Mouse (Mus musculus) layer of hippocampus, adult 2 months (tissue): ENCODE results near the gene Arpc2. TPM values are rescaled to one million over a fixed set of nuclear protein-coding genes. Genes with fewer than 3 reads are reported as not detected.
A peak's percentile ranks its signal among the peaks of the same experiment; 100 is the strongest.

ENCODE experiments used
- DNase-seq, 2 experiments: peaks; one replicate each; pipeline ENCODE4 v3.0.0; 2022; ENCODE audit warnings: low spot score in 2 of 2
- H3K27ac ChIP-seq: fragments of 200-600 bp; 2 replicates; pipeline ENCODE4 v1.8.1; 2022
- H3K4me3 ChIP-seq: fragments of 200-600 bp; 2 replicates; pipeline ENCODE4 v1.8.1; 2022; ENCODE audit warnings: mild to moderate bottlenecking
- CTCF ChIP-seq: fragments of 200-600 bp; conservative IDR thresholded peaks from 2 replicates; pipeline ENCODE4 v1.8.1; 2022; ENCODE audit warnings: antibody characterized with exemption, mild to moderate bottlenecking, moderate library complexity
- total RNA-seq, 2 experiments: library from RNA; stranded (reverse); gene quantifications; 2 replicates each; pipeline ENCODE4 v1.2.3; 2021

Arpc2 gene
- total RNA-seq, 2 experiments from 2014 or later: 393 to 396 TPM

GRCm38 (mm10) chr1:74289740-74290139, 53.9 kb downstream of the Arpc2 start:
- TF ChIP-seq CTCF: no peak
- DNase-seq: no peak
- Histone ChIP-seq H3K27ac (peak overlapping the region; percentile 70), H3K4me3 (no peak overlapping the region)

GRCm38 (mm10) chr1:74290141-74290540, 54.3 kb downstream of the Arpc2 start:
- Histone ChIP-seq H3K4me3 (no peak overlapping the region), H3K27ac (peak overlapping the region; percentile 70)
- no peak for TF ChIP-seq CTCF
- DNase-seq: no peak

- peak overlapping the region; percentile 74 for H3K27ac ChIP-seq
- no peak for TF ChIP-seq CTCF
Observed at GRCm38 (mm10) chr1:74292331-74293020, 56.6 kb downstream of the Arpc2 start.

GRCm38 (mm10) chr1:74293306-74293960, 57.5 kb downstream of the Arpc2 start:
- DNase-seq: no peak
- TF ChIP-seq CTCF: no peak
- H3K4me3 ChIP-seq: no peak overlapping the region
- peak overlapping the region; percentile 74 for H3K27ac ChIP-seq

More at GRCm38 (mm10) chr1:74292331-74293020, 56.6 kb downstream of the Arpc2 start:
- DNase-seq: no peak
- no peak overlapping the region for H3K4me3 ChIP-seq

- no peak for TF ChIP-seq CTCF
- Histone ChIP-seq H3K27ac (peak overlapping the region; percentile 74), H3K4me3 (no peak overlapping the region)
- DNase-seq: no peak
Observed at GRCm38 (mm10) chr1:74294090-74294643, 58.3 kb downstream of the Arpc2 start.

- no peak for DNase-seq
Observed at GRCm38 (mm10) chr1:74294733-74295455, 59.0 kb downstream of the Arpc2 start.

GRCm38 (mm10) chr1:74295456-74296171, 59.7 kb downstream of the Arpc2 start:
- no peak for TF ChIP-seq CTCF
- peak; percentile 79 to 93 for DNase-seq
- peak overlapping the region; percentile 28 for H3K4me3 ChIP-seq
- H3K27ac ChIP-seq: peak overlapping the region; percentile 95

More at GRCm38 (mm10) chr1:74294733-74295455, 59.0 kb downstream of the Arpc2 start:
- H3K4me3 ChIP-seq: peak overlapping the region; percentile 28; the same call in 1 of the 2 replicates
- no peak for TF ChIP-seq CTCF
- peak overlapping the region; percentile 95 for H3K27ac ChIP-seq

- Histone ChIP-seq H3K27ac (peak overlapping the region; percentile 95), H3K4me3 (peak overlapping the region; percentile 28; the same call in 1 of the 2 replicates)
- DNase-seq: no peak
- no peak for TF ChIP-seq CTCF
Observed at GRCm38 (mm10) chr1:74296477-74296876, 60.6 kb downstream of the Arpc2 start.

- peak overlapping the region; percentile 95 for H3K27ac ChIP-seq
- TF ChIP-seq CTCF: no peak
- no peak overlapping the region for H3K4me3 ChIP-seq
- no peak for DNase-seq
Observed at GRCm38 (mm10) chr1:74297269-74297668, 61.4 kb downstream of the Arpc2 start.

GRCm38 (mm10) chr1:74298157-74298750, 62.4 kb downstream of the Arpc2 start:
- Histone ChIP-seq H3K27ac (peak overlapping the region; percentile 95), H3K4me3 (no peak overlapping the region)
- no peak for TF ChIP-seq CTCF
- DNase-seq: no peak

GRCm38 (mm10) chr1:74298996-74299395, 63.1 kb downstream of the Arpc2 start:
- TF ChIP-seq CTCF: no peak
- no peak overlapping the region for H3K4me3 ChIP-seq
- H3K27ac ChIP-seq: peak overlapping the region; percentile 95
- DNase-seq: no peak
